Mouse (Mus musculus): ENCODE data around the gene Cib1. TPM values are rescaled to one million over a fixed set of nuclear protein-coding genes. Genes with fewer than 3 reads are reported as not detected.

Cib1 gene
- total RNA-seq, 1 experiment from 2014 or later = 45.7 TPM

DNA sequence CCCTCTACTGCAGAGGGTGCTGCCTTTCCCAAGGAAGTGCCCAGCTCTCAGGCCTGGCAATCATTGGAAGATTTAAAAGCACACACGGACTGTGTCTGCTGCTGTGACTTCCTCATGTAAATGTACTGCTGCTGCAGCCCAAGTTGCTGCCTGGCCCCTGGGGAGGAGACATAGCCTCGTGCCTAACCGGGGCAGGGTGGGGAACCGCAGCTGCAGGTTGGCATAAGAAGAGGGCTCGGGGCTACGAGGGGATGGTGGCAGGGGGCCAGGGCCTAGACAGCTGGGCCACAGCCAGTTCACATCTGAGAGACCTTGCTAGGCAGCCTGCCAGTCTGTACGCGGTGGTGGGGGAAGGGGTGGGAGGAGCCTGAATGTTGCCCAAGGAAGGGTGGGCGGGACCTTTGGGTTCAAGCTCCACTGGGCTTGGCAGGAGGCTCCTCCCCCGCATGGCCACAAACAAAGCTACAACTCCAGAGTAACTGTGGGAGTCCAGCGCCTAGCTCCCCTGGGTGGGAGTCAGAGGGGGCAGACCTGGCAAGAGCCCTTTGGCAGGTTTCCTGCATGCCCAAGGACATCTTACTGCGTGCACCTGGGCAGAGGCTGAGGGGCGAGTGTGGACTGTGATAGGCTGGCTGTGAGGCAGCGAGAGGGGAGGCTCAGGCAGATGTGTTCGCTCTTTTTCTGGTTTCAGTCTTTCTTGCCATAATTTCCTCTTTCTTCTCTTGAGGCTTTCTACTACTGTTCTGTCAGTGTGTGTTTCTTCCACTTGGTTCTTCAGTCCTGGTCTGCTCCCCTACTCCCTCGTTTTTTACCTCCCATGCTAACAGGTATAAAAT lies 40.2 kb downstream of the Cib1 start:
- ATAC-seq (replicated peaks; ENCODE audit: insufficient number of reproducible peaks, low FRiP score, low TSS enrichment, poor library complexity, severe bottlenecking) = peak; percentile 61

DNA sequence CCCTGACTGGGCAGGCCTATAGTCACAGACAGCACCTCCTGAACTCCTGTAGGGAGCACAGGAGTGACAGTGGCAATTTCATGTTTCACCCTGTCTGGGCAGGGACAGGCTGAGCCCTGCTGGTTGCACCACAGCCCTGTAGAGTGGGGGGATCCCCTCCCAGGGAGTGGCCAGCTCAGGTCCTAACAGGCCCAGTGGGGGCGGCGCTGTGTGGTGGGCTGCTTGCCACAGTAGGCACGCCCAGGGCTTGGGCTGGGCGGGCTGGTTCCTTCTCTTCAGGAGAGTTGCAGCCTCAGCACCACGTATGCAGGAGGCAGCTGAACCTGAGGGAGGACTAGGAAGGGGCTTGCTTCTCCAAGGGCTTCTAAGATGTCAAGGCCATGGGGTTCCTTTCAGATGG lies 41.2 kb downstream of the Cib1 start:
- peak; percentile 69 for ATAC-seq (replicated peaks; ENCODE audit: insufficient number of reproducible peaks, low FRiP score, low TSS enrichment, poor library complexity, severe bottlenecking)

DNA sequence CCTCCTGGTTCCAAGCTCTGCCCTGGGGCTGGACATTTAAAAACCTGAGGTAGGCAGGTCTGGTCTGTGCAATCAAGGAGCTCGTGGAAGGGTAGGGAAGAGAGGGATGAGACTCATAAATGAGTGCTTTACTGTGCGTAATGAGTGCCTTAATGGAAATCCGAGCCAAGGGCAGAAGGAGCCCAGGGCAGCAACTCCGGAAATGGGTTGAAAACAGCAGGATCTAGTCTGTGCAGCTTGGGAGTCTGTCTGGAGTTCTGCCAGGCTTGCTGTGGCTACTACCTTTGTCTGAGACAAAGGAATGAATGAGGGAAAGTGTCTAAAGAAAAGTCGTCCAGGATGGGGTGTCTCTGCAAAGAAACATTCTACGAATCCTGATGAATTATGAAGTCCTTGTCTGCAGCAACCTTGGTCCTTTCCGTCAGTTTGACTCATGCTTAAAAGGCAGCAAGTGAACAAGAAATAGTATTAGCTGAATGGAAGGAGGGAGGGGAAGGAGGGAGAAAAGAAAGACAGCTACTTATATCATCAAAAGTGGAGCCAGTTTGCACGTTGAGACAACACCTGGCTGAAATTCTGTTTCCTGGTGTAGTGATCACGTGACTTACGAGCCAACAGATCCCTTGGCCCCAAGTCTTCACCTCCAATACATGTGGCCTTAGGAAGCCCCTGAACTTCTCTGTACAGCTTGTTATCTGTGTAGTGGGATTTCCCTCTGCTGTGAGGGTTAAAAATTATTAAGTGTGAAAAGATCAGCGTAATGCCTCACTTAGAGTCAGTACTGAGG lies 43.3 kb downstream of the Cib1 start:
- ATAC-seq (replicated peaks; ENCODE audit: insufficient number of reproducible peaks, low FRiP score, low TSS enrichment, poor library complexity, severe bottlenecking) = no peak

DNA sequence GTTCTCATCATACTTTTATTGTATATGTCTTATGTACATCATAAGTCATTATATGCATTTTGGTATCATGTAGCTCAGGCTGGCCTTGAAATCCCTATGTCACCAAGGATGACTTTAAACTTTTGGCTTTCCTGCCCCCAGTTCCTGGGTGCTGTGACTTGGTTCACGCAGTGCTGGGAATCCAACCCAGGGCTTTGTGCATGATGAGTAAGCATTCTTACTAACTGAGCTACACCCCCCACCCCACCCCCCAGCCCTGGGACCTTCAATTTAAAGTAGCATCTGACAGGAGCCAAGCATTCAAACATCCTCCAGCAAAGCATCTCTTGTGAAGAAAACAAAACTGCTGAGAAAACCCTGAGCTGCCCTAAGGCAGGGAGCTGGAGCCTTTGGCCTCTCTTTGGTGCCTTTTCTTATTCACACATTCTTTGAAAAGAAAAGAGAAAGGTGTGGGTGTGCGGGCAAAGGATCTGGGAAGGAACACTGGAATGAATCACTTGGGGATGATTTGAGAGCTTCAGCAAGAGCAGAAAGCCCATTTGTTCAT lies 44.0 kb downstream of the Cib1 start:
- ATAC-seq (replicated peaks; ENCODE audit: insufficient number of reproducible peaks, low FRiP score, low TSS enrichment, poor library complexity, severe bottlenecking) = no peak

GRCm38 (mm10) chr7:80187501-80187900 lies 45.1 kb downstream of the Cib1 start:
- no peak for ATAC-seq (replicated peaks; ENCODE audit: insufficient number of reproducible peaks, low FRiP score, low TSS enrichment, poor library complexity, severe bottlenecking)

GRCm38 (mm10) chr7:80186531-80187296 lies 45.9 kb downstream of the Cib1 start, which contains the start of gene Sema4b:
Gene Sema4b (plus strand): TSS chr7:80186841.
- ATAC-seq (replicated peaks; ENCODE audit: insufficient number of reproducible peaks, low FRiP score, low TSS enrichment, poor library complexity, severe bottlenecking) = 0 out of 2 replicates have a peak, but pooled peaks have one; percentile 8

GRCm38 (mm10) chr7:80186021-80186420 lies 46.6 kb downstream of the Cib1 start:
- no peak for ATAC-seq (replicated peaks; ENCODE audit: insufficient number of reproducible peaks, low FRiP score, low TSS enrichment, poor library complexity, severe bottlenecking)

DNA sequence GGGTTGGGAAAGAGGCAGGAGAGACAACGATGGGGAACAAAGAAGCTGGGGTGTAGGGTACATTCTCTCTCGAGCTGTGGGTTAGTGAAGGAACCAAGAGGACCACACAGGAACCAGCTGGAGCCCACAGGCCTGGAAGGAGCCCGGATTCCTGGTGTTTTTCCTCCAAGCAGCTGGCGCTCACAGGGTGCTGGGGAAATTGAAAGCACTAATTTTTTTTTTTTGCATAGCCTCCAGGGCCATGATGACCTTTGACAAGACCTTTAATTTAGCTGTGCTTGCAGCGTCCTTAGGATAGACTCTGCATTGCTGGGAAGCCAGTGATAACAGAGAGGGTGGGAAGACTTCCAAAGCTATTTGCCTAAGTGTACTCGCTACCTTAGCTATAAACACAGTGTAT lies 47.6 kb downstream of the Cib1 start:
- no peak for ATAC-seq (replicated peaks; ENCODE audit: insufficient number of reproducible peaks, low FRiP score, low TSS enrichment, poor library complexity, severe bottlenecking)

DNA sequence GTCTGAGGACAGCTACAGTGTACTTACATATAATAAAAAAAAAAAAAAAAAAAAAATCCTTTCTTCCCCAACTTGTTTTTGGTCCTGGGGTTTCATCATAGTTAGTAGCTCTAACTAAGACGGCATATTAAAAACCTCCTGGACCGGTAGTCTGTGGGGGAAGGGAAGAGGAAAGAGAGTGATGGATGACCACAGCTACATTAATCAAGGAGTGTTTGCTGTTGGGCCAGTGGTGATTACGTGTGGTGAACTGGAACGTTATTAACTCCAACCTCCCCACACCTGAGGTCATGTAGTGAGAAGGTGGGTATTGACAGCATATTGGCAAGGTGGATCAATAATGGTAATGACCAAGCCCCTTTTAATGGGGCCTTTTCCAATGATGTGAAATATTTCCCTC lies 48.1 kb downstream of the Cib1 start:
- no peak for ATAC-seq (replicated peaks; ENCODE audit: insufficient number of reproducible peaks, low FRiP score, low TSS enrichment, poor library complexity, severe bottlenecking)

DNA sequence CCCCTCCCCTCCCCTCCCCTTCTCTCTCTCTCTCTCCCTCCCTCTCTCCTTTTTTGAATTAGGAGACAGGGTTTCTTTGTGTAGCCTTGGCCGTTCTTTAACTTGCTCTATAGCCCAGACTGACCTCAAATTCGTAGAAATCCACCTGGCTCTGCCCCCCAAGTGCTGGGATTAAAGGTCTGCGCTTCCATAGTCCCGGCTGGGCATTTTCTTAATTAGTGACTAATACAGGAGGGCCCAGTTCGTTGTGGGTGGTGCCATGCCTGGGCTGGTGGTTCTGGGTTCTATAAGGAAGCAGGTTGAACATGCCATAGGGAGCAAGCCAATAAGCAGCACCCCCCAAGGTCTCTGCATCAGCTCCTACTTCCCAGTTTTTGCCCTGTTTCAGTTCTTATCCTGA lies 48.6 kb downstream of the Cib1 start:
- ATAC-seq (replicated peaks; ENCODE audit: insufficient number of reproducible peaks, low FRiP score, low TSS enrichment, poor library complexity, severe bottlenecking) = no peak

- ATAC-seq (replicated peaks; ENCODE audit: insufficient number of reproducible peaks, low FRiP score, low TSS enrichment, poor library complexity, severe bottlenecking) = no peak
Observed at GRCm38 (mm10) chr7:80183466-80183865, 49.1 kb downstream of the Cib1 start.

- no peak for ATAC-seq (replicated peaks; ENCODE audit: insufficient number of reproducible peaks, low FRiP score, low TSS enrichment, poor library complexity, severe bottlenecking)
Observed at GRCm38 (mm10) chr7:80182139-80182538, 50.5 kb downstream of the Cib1 start.

GRCm38 (mm10) chr7:80181078-80181477 lies 51.5 kb downstream of the Cib1 start:
- no peak for ATAC-seq (replicated peaks; ENCODE audit: insufficient number of reproducible peaks, low FRiP score, low TSS enrichment, poor library complexity, severe bottlenecking)

DNA sequence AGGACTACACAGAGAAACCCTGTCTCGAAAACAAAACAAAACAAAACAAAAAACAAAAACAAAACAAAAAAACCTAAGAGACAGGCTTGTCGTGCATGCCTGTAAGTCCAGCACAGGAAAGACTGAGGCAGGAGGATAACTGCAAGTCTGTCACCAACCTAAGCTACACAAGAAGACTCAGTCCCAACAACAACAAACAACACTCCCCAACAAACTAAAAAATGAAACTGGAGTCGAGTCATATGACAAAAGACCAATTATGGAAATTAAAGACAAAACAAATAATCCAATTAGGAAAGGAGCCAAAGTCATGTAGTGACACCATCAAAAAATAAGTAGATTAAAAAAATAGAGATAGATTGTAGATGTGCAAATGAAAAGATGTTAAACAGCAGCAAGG lies 52.4 kb downstream of the Cib1 start:
- no peak for ATAC-seq (replicated peaks; ENCODE audit: insufficient number of reproducible peaks, low FRiP score, low TSS enrichment, poor library complexity, severe bottlenecking)

GRCm38 (mm10) chr7:80179790-80180189 lies 52.8 kb downstream of the Cib1 start:
- peak; percentile 57; the same call in 1 of the 2 replicates for ATAC-seq (replicated peaks; ENCODE audit: insufficient number of reproducible peaks, low FRiP score, low TSS enrichment, poor library complexity, severe bottlenecking)

DNA sequence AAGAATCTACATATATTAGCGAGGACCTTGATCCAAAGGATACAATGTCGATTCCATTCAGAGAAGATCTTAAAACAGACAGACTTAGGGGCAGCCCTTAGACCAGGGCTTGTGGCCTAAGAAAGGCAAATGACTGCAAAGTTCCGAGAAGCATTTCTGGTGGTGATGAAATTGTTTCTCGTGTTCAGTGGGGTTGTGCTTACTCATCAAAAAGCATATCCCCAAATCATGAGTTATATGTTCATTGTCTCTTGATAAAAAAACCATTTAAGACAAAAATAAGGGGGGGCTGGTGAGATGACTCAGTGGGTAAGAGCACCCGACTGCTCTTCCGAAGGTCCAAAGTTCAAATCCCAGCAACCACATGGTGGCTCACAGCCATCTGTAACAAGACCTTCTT lies 53.3 kb downstream of the Cib1 start:
- no peak for ATAC-seq (replicated peaks; ENCODE audit: insufficient number of reproducible peaks, low FRiP score, low TSS enrichment, poor library complexity, severe bottlenecking)

DNA sequence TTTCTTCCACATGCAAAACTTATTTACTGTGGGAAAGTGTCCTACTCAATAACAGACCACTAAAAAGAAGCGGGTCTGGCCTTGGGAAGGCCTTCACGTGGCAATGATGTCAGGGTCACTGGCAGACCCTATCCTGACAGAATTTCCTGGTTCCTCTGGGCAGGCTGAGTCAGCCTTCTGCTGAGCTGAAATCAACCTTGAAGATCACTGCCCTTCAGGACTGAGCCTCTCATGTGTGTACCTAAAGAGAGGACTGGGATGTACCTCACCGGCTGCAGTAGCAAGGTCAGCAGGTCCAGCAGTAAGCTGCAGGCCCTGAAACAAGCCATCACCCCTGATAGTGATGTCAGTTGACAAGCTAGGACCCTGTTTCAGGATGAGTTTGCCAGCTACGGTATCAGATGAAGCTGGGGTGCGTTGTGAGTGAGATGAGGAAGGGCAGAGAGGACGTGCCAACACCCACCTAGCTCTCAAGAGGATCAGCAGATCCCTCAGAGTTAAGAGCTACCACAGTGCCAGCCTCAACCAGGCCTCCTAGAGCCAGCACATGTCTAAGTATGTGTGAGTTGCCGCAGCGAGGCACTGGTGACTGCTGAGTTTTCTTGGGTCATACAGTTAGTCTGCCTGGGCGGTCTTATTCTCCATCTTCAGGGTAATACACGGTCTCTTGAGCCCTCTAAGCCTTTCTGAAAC lies 54.4 kb downstream of the Cib1 start:
- no peak for ATAC-seq (replicated peaks; ENCODE audit: insufficient number of reproducible peaks, low FRiP score, low TSS enrichment, poor library complexity, severe bottlenecking)

DNA sequence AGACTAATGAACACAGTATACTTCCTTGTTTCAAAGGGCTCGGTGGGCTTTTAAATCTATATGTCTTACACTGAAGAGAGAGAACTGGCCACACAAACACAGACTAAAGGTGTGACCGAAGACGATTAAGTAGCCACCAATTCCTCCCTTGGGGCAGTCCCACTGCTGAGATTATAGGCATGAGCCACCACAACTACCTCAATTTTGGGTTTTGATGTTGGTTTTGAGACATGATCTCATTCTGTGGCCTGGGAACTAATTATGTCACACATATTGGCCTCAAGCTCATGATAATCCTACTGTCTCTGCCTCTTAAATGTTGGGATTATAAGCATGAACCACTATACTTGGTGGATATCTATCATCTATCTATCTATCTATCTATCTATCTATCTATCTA lies 55.2 kb downstream of the Cib1 start:
- peak; percentile 51; the same call in 1 of the 2 replicates for ATAC-seq (replicated peaks; ENCODE audit: insufficient number of reproducible peaks, low FRiP score, low TSS enrichment, poor library complexity, severe bottlenecking)

Data from monocyte, adult 5-6 weeks (primary cell).